Mouse (Mus musculus) MEL (cell line): ENCODE data around the gene Cisd1. TPM values are rescaled to one million over a fixed set of nuclear protein-coding genes. Genes with fewer than 3 reads are reported as not detected.

Source experiments
- DNase-seq: peaks from one replicate; pipeline ENCODE4 v3.0.0; 2011; ENCODE audit warnings: low read depth, low spot score
- H3K27ac ChIP-seq: 2 replicates; pipeline ENCODE4 v1.5.1; 2012; ENCODE audit warnings: low read depth, mild to moderate bottlenecking, control low read depth, low read length, moderate library complexity; ENCODE audit not compliant: control insufficient read depth
- H3K27me3 ChIP-seq, 2 experiments: fragments of 150-350 bp in 1 of 2; sonication (generic) in 1 of 2; 2 replicates each; pipeline ENCODE4 v1.6.1; 2012; ENCODE audit warnings: low read length in 2 of 2, mild to moderate bottlenecking in 2 of 2, improper control_type of control experiment in 1 of 2, moderate library complexity in 1 of 2; ENCODE audit not compliant: insufficient read depth in 2 of 2, control insufficient read depth in 1 of 2
- H3K36me3 ChIP-seq, 2 experiments: 2 replicates each; pipeline ENCODE4 v1.6.1; 2012 to 2014; ENCODE audit warnings: low read length in 2 of 2, improper control_type of control experiment in 1 of 2, inconsistent platforms in 1 of 2, mild to moderate bottlenecking in 1 of 2; ENCODE audit not compliant: insufficient read depth in 2 of 2, control insufficient read depth in 1 of 2
- H3K4me1 ChIP-seq, 2 experiments: fragments of 150-350 bp in 1 of 2; sonication (generic) in 1 of 2; 2 replicates each; pipeline ENCODE4 v1.6.1; 2012; ENCODE audit warnings: low read length in 2 of 2, improper control_type of control experiment in 1 of 2, mild to moderate bottlenecking in 1 of 2; ENCODE audit not compliant: insufficient read depth in 2 of 2, control insufficient read depth in 1 of 2
- H3K4me3 ChIP-seq, 2 experiments: fragments of 150-350 bp in 1 of 2; sonication (generic) in 1 of 2; 2 replicates each; pipeline ENCODE4 v1.5.1; 2012; ENCODE audit warnings: low read depth in 2 of 2, low read length in 2 of 2, mild to moderate bottlenecking in 2 of 2, moderate library complexity in 2 of 2, control low read depth in 1 of 2, improper control_type of control experiment in 1 of 2; ENCODE audit not compliant: control insufficient read depth in 1 of 2, insufficient read depth in 1 of 2
- H3K79me2 ChIP-seq: 2 replicates; pipeline ENCODE4 v1.6.1; 2012; ENCODE audit warnings: mild to moderate bottlenecking, low read length, moderate library complexity; ENCODE audit not compliant: control insufficient read depth, poor library complexity, insufficient read depth
- H3K9ac ChIP-seq: 2 replicates; pipeline ENCODE4 v1.6.1; 2012; ENCODE audit warnings: low read depth, mild to moderate bottlenecking, control low read depth, low read length, moderate library complexity; ENCODE audit not compliant: control insufficient read depth, poor library complexity, severe bottlenecking
- H3K9me3 ChIP-seq: fragments of 150-350 bp; sonication (generic); replicated peaks from 2 replicates; pipeline ENCODE4 v1.6.1; 2012; ENCODE audit warnings: mild to moderate bottlenecking, low read length, improper control_type of control experiment, moderate library complexity; ENCODE audit not compliant: insufficient read depth
- CTCF ChIP-seq, 3 experiments: IDR thresholded peaks in 2 of 3; conservative IDR thresholded peaks in 1 of 3; 2 replicates each; pipeline ENCODE4 v1.5.1; 2011 to 2012; ENCODE audit warnings: low read length in 3 of 3, low read depth in 2 of 3, mild to moderate bottlenecking in 2 of 3, improper control_type of control experiment in 1 of 3, inconsistent platforms in 1 of 3, mixed read lengths in 1 of 3, moderate library complexity in 1 of 3; ENCODE audit not compliant: control insufficient read depth in 1 of 3, insufficient read depth in 1 of 3, poor library complexity in 1 of 3, severe bottlenecking in 1 of 3
- E2F4 ChIP-seq: IDR thresholded peaks from 2 replicates; pipeline ENCODE4 v1.6.1; 2011; ENCODE audit warnings: low read depth, low read length, improper control_type of control experiment, borderline replicate concordance
- ELF1 ChIP-seq: IDR thresholded peaks from 2 replicates; pipeline ENCODE4 v1.6.1; 2014; ENCODE audit warnings: low read depth, mild to moderate bottlenecking, inconsistent platforms, low read length, improper control_type of control experiment, moderate library complexity
- EP300 ChIP-seq, 2 experiments: IDR thresholded peaks; 2 replicates each; pipeline ENCODE4 v1.6.1; 2011; ENCODE audit warnings: improper control_type of control experiment in 2 of 2, low read length in 2 of 2, low read depth in 1 of 2, mild to moderate bottlenecking in 1 of 2
- HCFC1 ChIP-seq: IDR thresholded peaks from 2 replicates; pipeline ENCODE4 v1.6.1; 2012; ENCODE audit warnings: low read depth, mild to moderate bottlenecking, inconsistent platforms, low read length, improper control_type of control experiment, moderate library complexity
- KAT2A ChIP-seq: conservative IDR thresholded peaks from 2 replicates; pipeline ENCODE4 v1.6.1; 2012; ENCODE audit warnings: low read depth, low read length, improper control_type of control experiment, inconsistent platforms
- MAFK ChIP-seq: IDR thresholded peaks from 2 replicates; pipeline ENCODE4 v1.6.1; 2011; ENCODE audit warnings: low read depth, mild to moderate bottlenecking, low read length, improper control_type of control experiment, borderline replicate concordance
- MAX ChIP-seq: IDR thresholded peaks from 2 replicates; pipeline ENCODE4 v1.6.1; 2011; ENCODE audit warnings: low read length, improper control_type of control experiment
- MAZ ChIP-seq: IDR thresholded peaks from 2 replicates; pipeline ENCODE4 v1.6.1; 2012; ENCODE audit warnings: low read depth, mild to moderate bottlenecking, inconsistent platforms, low read length, improper control_type of control experiment
- MEF2A ChIP-seq: IDR thresholded peaks from 2 replicates; pipeline ENCODE4 v1.6.1; 2014; ENCODE audit warnings: low read depth, mild to moderate bottlenecking, inconsistent platforms, low read length, improper control_type of control experiment; ENCODE audit not compliant: poor library complexity, insufficient replicate concordance, severe bottlenecking; ENCODE audit errors: extremely low read depth
- MYB ChIP-seq: IDR thresholded peaks from 2 replicates; pipeline ENCODE4 v1.6.1; 2011; ENCODE audit warnings: mild to moderate bottlenecking, low read depth, low read length, improper control_type of control experiment
- NELFE ChIP-seq: IDR thresholded peaks from 2 replicates; pipeline ENCODE4 v1.6.1; 2011; ENCODE audit warnings: low read depth, low read length, improper control_type of control experiment
- POLR2AphosphoS2 ChIP-seq: IDR thresholded peaks from 2 replicates; pipeline ENCODE4 v1.6.1; 2011; ENCODE audit warnings: low read length, improper control_type of control experiment
- POLR2AphosphoS5 ChIP-seq: IDR thresholded peaks from 2 replicates; pipeline ENCODE4 v1.6.1; 2012; ENCODE audit warnings: low read depth, borderline replicate concordance, mild to moderate bottlenecking, inconsistent platforms, low read length, moderate library complexity, mixed read lengths
- SIN3A ChIP-seq: IDR thresholded peaks from 2 replicates; pipeline ENCODE4 v1.6.1; 2012; ENCODE audit warnings: low read length, improper control_type of control experiment, inconsistent platforms
- TAL1 ChIP-seq: IDR thresholded peaks from 2 replicates; pipeline ENCODE4 v1.6.1; 2012; ENCODE audit warnings: mild to moderate bottlenecking, inconsistent platforms, low read length, moderate library complexity, mixed read lengths
- TBP ChIP-seq: IDR thresholded peaks from 2 replicates; pipeline ENCODE4 v1.8.0; 2011; ENCODE audit warnings: low read depth, low read length, improper control_type of control experiment
- UBTF ChIP-seq: IDR thresholded peaks from 2 replicates; pipeline ENCODE4 v1.6.1; 2012; ENCODE audit warnings: low read depth, mild to moderate bottlenecking, inconsistent platforms, low read length, improper control_type of control experiment, moderate library complexity, borderline replicate concordance; ENCODE audit not compliant: insufficient read depth
- USF2 ChIP-seq, 2 experiments: IDR thresholded peaks; 2 replicates each; pipeline ENCODE4 v1.6.1; 2011 to 2012; ENCODE audit warnings: improper control_type of control experiment in 2 of 2, low read length in 2 of 2, borderline replicate concordance in 1 of 2, inconsistent platforms in 1 of 2, low read depth in 1 of 2, mild to moderate bottlenecking in 1 of 2; ENCODE audit not compliant: insufficient read depth in 1 of 2
- ZKSCAN1 ChIP-seq: IDR thresholded peaks from 2 replicates; pipeline ENCODE4 v1.6.1; 2012; ENCODE audit warnings: low read depth, mild to moderate bottlenecking, inconsistent platforms, low read length, improper control_type of control experiment, moderate library complexity
- ZMIZ1 ChIP-seq: IDR thresholded peaks from 2 replicates; pipeline ENCODE4 v1.6.1; 2012; ENCODE audit warnings: low read depth, mild to moderate bottlenecking, inconsistent platforms, low read length, improper control_type of control experiment, moderate library complexity
- ZNF384 ChIP-seq: IDR thresholded peaks from 2 replicates; pipeline ENCODE4 v1.6.1; 2012; ENCODE audit warnings: low read depth, mild to moderate bottlenecking, inconsistent platforms, low read length, improper control_type of control experiment
- polyA plus RNA-seq, 2 experiments: library from polyadenylated mRNA; stranded (reverse) in 1 of 2; unstranded in 1 of 2; fragments of >175 nt in 1 of 2; fragments of >200 nt in 1 of 2; gene quantifications; 2 replicates each; pipeline versions ENCODE4 v1.2.1 to v1.2.4; 2012; ENCODE audit warnings: low replicate concordance in 2 of 2, low read depth in 1 of 2; ENCODE audit not compliant: insufficient read length in 2 of 2, insufficient read depth in 1 of 2, missing spikeins in 1 of 2
- total RNA-seq: library from RNA; depleted of rRNA; stranded (reverse); fragments of 300-350 nt; gene quantifications from 2 replicates; pipeline ENCODE4 v1.2.3, GENCODE M21; 2012

Cisd1 gene
- total and polyA plus RNA-seq, 3 experiments: 108 to 109 TPM; not detected in 1

- Histone ChIP-seq H3K27me3 (no peaks in the 10 kb centered on the region), H3K4me3 (no peak overlapping the region), H3K79me2 (0 out of 2 replicates have a peak, but pooled peaks cover 3% of the 10 kb centered on the region), H3K9me3 (no peaks in the 10 kb centered on the region), H3K27ac (no peak overlapping the region), H3K36me3 (peaks cover 0 to 6% of the 10 kb centered on the region in 2 experiments; a peak in 2 of 4 replicates), H3K4me1 (no peaks in the 10 kb centered on the region), H3K9ac (no peak overlapping the region)
- DNase-seq: no peak
- TF ChIP-seq MEF2A (no peak), MAX (no peak), ZMIZ1 (no peak), ZKSCAN1 (no peak), UBTF (no peak), KAT2A (no peak), ELF1 (no peak), TAL1 (no peak), EP300 (IDR thresholded peaks at IDR 0.05; ENCODE audit: low read depth in 1 of 2, low read length in 2 of 2) (no peak), MAZ (no peak), SIN3A (no peak), HCFC1 (no peak), USF2 (IDR thresholded peaks at IDR 0.05; ENCODE audit: borderline replicate concordance in 1 of 2, insufficient read depth in 1 of 2, low read depth in 1 of 2, low read length in 2 of 2) (no peak)
Observed at GRCm38 (mm10) chr10:71368128-71368940, 23.6 kb upstream of the Cisd1 start.

- H3K27me3 ChIP-seq: no peaks in the 10 kb centered on the region
- no peak overlapping the region for H3K27ac ChIP-seq
- TF ChIP-seq ZMIZ1 (no peak), POLR2AphosphoS5 (no peak), UBTF (no peak), NELFE (no peak), ZNF384 (no peak), TAL1 (no peak), CTCF (IDR thresholded peaks at IDR 0.05 in 2 of 3, conservative IDR thresholded peaks at IDR 0.05 in 1 of 3; ENCODE audit: control insufficient read depth in 1 of 3, insufficient read depth in 1 of 3, low read depth in 2 of 3, low read length in 3 of 3, poor library complexity in 1 of 3, severe bottlenecking in 1 of 3) (no peak), MEF2A (no peak), POLR2AphosphoS2 (no peak), MAFK (no peak), EP300 (IDR thresholded peaks at IDR 0.05; ENCODE audit: low read depth in 1 of 2, low read length in 2 of 2) (no peak), HCFC1 (no peak), TBP (no peak), KAT2A (no peak), MYB (no peak), E2F4 (no peak), SIN3A (no peak), USF2 (IDR thresholded peaks at IDR 0.05; ENCODE audit: borderline replicate concordance in 1 of 2, insufficient read depth in 1 of 2, low read depth in 1 of 2, low read length in 2 of 2) (no peak), ZKSCAN1 (no peak)
- TF ChIP-seq, all 39 proteins: peak for 0
- Histone ChIP-seq H3K36me3 (peaks cover 0 to 1% of the 10 kb centered on the region in 2 experiments; a peak in 2 of 4 replicates), H3K79me2 (peaks cover 17% of the 10 kb centered on the region; the same call in 1 of the 2 replicates), H3K4me1 (no peaks in the 10 kb centered on the region), H3K4me3 (no peak overlapping the region), H3K9ac (no peak overlapping the region), H3K9me3 (no peaks in the 10 kb centered on the region)
- no peak for DNase-seq
Observed at GRCm38 (mm10) chr10:71363858-71364257, 19.1 kb upstream of the Cisd1 start.
